Mouse (Mus musculus): ENCODE results near the gene Gm6525. TPM values are rescaled to one million over a fixed set of nuclear protein-coding genes. Genes with fewer than 3 reads are reported as not detected.

Gm6525 gene
- polyA plus RNA-seq, 1 experiment, result not detected

DNA sequence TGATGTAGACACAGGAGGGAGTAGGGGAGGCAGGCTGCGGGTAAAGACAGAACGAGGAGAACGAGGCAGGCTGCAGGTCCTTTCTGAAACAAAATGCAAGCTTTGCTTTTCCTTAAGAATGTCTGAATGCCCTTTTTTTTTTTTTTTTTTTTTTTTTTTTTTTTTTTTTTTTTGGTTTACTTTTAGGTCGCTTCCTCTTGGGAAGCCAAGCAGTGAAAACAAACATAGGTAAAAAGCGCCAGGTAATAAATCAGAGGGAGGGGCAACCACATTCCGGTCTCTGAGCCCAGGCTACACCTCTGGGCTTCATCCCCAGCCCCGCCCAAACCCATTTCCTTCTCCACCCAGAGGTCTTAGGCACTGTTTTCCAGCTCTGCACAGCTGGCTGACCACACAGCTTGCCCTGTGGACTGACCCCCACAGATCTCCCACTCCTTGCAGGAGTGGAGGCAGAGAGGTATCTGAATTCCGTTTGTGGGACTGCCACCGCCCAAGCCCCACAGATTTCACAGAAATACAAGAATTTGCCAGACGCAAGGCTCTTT lies 15.8 kb downstream of the Gm6525 start:
- Histone ChIP-seq H3K4me1 (ENCODE audit: control insufficient read depth, insufficient read depth, low read length) (peaks cover 4% of the 10 kb centered on the region; the same call in 1 of the 2 replicates), H3K4me3 (replicated peaks; ENCODE audit: extremely low read depth, low read depth, low read length) (no peak overlapping the region)
- WGBS, result 30% methylated on average over 10 of the region's 10 CpGs
- TF ChIP-seq CTCF (IDR thresholded peaks at IDR 0.05; ENCODE audit: insufficient read depth, low read length) (no peak), POLR2A (IDR thresholded peaks at IDR 0.05; ENCODE audit: borderline replicate concordance, extremely low read depth, low read depth, low read length) (no peak)
- DNase-seq, result no peak

DNA sequence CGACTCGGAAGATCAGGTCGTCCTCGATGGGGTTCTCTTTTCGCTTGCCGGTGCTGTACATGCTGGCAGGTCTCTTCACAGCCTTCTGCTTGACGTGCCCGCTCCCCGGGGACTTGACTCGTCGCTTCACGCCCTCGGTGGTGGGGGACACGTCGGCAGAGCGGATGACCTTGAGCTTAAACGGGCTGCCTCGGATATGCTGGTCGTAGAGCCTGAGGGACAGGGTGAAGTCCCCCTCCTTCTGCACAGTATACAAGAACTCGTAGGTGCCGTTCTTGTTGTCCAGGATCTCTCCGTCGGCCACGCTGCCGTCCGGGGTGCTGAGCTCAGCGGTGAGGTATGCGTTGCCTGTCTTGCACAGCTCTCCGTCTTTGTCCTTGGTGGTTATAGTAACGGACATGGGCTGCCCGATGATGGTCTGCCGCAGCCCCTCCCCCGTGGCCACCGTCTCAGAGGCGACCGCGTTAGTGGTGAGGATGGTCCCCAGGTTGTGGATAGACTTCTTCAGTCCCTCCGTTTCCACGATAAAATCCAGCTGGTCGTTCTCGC lies 16.7 kb downstream of the Gm6525 start:
- DNase-seq, result peak; percentile 37
- no peak for TF ChIP-seq POLR2A (IDR thresholded peaks at IDR 0.05; ENCODE audit: borderline replicate concordance, extremely low read depth, low read depth, low read length)
- TF ChIP-seq CTCF (IDR thresholded peaks at IDR 0.05; ENCODE audit: insufficient read depth, low read length), result no peak

DNA sequence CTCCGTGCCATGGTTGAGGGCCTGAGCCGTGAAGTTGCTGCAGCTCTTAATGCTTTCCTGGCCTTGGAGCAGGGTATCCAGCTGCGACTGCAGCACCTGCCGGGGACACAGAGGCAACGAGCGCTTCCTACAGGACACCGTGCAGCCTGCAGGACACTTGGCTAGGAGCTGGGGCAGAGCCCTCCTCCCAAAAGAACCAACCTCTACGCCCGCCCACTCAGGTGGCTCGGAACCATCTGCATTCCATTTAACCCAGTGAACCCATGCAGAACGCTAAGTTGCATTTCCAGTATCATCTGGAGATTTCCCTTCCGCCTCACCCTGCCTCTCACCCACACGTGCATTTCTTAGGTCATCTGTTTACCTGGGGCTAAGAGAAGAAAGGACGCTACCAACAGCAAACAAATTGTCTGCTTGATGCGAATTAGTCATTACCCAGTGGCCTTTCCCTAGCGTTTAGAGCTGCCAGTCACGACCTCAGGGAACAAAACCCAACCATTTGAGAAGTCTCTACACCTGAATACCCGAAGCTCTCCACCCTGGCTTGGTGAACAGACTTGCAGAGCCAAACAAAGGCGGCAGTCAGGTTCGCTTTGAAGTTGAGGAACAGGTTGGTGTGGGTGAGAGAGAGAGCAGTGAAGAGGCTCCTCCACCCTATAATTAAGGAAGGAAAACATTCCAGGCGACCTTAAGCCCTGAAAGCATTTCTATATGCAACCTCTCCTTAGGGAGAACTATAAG lies 17.4 kb downstream of the Gm6525 start:
- peaks cover 4% of the 10 kb centered on the region; the same call in 1 of the 2 replicates for H3K4me1 ChIP-seq (ENCODE audit: control insufficient read depth, insufficient read depth, low read length)
- 60% methylated on average over 21 of the region's 21 CpGs for WGBS
- peak; percentile 33 for DNase-seq
- TF ChIP-seq POLR2A (IDR thresholded peaks at IDR 0.05; ENCODE audit: borderline replicate concordance, extremely low read depth, low read depth, low read length), result no peak
- TF ChIP-seq CTCF (IDR thresholded peaks at IDR 0.05; ENCODE audit: insufficient read depth, low read length), result peak; percentile 8; the same call in 1 of the 2 replicates
- peak overlapping the region; percentile 42 for H3K4me3 ChIP-seq (replicated peaks; ENCODE audit: extremely low read depth, low read depth, low read length)

More for the DNA sequence above, 16.7 kb downstream of the Gm6525 start:
- Histone ChIP-seq H3K4me1 (ENCODE audit: control insufficient read depth, insufficient read depth, low read length) (peaks cover 4% of the 10 kb centered on the region; the same call in 1 of the 2 replicates), H3K4me3 (replicated peaks; ENCODE audit: extremely low read depth, low read depth, low read length) (peak overlapping the region; percentile 57)
- 16% methylated on average over 41 of the region's 41 CpGs for WGBS

DNA sequence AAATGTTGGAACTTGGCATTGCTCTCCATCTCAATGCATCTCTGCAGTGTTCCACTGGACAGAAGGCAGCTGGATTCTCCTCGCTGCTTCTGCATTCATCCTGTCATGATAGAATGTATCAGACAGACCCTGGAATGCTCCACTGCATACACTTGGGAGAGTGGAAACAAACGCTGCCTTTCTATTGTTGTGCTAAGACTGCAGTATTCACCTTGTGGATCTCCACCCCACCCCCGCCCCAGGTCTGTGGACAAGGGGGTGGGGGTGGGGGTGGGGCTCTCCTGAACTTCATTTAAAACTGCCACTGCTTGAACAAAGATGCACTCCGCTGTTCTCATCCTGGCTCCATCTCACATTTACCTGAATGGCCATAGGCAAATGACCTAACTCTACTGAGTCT lies 20.0 kb downstream of the Gm6525 start:
- Histone ChIP-seq H3K4me3 (replicated peaks; ENCODE audit: extremely low read depth, low read depth, low read length) (no peak overlapping the region), H3K4me1 (ENCODE audit: control insufficient read depth, insufficient read depth, low read length) (peaks cover 4% of the 10 kb centered on the region; the same call in 1 of the 2 replicates)
- TF ChIP-seq CTCF (IDR thresholded peaks at IDR 0.05; ENCODE audit: insufficient read depth, low read length), result no peak
- TF ChIP-seq POLR2A (IDR thresholded peaks at IDR 0.05; ENCODE audit: borderline replicate concordance, extremely low read depth, low read depth, low read length), result no peak
- no peak for DNase-seq
- WGBS, result 73% methylated on average over 4 of the region's 4 CpGs

DNA sequence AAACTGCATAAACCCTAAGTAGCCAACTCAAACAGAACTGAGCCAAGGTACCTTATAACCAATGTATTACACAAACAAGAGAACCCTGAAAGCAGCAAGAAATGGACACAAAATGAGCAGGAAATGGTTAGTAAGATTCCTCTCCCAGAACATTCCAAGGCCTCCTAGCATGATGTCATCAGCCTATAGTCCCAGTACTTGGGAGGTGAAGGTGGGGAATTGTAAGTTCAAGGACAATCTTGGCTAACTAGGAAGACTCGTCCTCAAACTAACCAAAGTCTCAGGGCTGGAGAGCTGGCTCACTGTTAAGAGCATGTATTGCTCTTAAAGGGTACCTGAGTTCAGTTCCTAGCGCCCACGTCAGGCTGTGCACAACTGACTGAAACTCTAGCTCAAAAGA lies 24.3 kb downstream of the Gm6525 start:
- TF ChIP-seq CTCF (IDR thresholded peaks at IDR 0.05; ENCODE audit: insufficient read depth, low read length), result no peak
- no peak for TF ChIP-seq POLR2A (IDR thresholded peaks at IDR 0.05; ENCODE audit: borderline replicate concordance, extremely low read depth, low read depth, low read length)
- DNase-seq, result no peak
- no peak overlapping the region for H3K4me3 ChIP-seq (replicated peaks; ENCODE audit: extremely low read depth, low read depth, low read length)
- H3K4me1 ChIP-seq (ENCODE audit: control insufficient read depth, insufficient read depth, low read length), result no peaks in the 10 kb centered on the region
- WGBS, result 89% methylated on average over 3 of the region's 3 CpGs

DNA sequence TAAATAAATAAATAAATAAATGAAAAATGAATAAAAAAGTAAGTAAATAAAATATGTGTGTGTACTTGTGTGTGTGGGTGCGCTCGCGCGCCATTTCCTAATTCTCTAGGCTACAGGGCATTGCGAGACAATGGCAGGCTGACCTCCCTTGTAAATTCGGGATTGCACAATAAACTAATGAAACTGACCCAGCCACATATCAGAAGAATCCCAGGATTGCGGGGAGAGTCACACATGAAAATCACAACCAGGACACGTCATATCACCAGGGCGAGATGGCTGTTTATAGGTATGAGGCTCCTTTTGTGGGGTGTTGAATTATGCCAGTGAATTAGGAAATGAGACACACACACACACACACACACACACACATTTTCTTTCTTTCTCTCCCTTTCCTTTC lies 25.6 kb downstream of the Gm6525 start:
- H3K4me1 ChIP-seq (ENCODE audit: control insufficient read depth, insufficient read depth, low read length), result no peaks in the 10 kb centered on the region
- TF ChIP-seq POLR2A (IDR thresholded peaks at IDR 0.05; ENCODE audit: borderline replicate concordance, extremely low read depth, low read depth, low read length) (no peak), CTCF (IDR thresholded peaks at IDR 0.05; ENCODE audit: insufficient read depth, low read length) (no peak)
- DNase-seq, result no peak
- 92% methylated on average over 9 of the region's 9 CpGs for WGBS
- no peak overlapping the region for H3K4me3 ChIP-seq (replicated peaks; ENCODE audit: extremely low read depth, low read depth, low read length)

DNA sequence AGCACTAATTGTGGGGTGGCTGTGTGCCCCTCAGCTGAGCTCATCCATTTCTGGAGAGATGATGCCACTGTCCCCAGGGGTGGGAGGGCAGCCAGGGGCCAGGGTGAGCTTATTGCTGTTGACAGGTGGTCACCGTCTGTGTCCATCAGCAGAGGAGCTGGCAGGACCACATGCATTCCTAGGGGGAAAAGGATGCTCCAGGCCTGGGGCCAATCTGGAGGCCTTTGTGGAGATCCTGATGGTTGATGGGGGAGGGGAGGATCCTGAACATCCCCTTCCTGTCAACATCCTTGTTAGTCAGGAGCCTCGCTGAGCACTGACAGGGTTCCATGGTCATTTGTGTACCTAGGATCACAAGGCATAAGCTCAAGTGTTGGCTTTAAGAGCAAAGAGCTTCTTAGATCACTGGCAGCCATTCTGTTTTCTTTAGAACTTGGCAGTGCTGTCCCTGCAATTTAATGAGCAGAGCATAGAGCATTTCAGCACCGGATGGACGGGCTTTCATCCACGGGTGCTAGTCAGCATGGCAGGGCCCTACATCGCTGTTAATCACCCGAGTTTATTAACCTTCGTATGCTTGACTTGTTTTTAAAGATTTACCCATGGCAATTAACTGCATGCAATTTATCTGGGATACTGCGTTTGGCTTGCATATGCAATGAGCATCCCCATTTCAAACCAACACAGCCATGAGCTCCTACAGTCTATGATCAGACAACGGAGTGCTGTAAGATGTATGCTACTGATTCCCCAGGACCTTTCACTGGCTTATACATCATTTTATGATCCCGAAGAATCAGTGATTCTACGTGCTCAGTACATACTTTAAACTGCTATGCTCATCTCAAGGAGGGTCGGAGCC lies 26.9 kb downstream of the Gm6525 start:
- no peak overlapping the region for H3K4me3 ChIP-seq (replicated peaks; ENCODE audit: extremely low read depth, low read depth, low read length)
- no peak for DNase-seq
- H3K4me1 ChIP-seq (ENCODE audit: control insufficient read depth, insufficient read depth, low read length), result no peaks in the 10 kb centered on the region
- TF ChIP-seq POLR2A (IDR thresholded peaks at IDR 0.05; ENCODE audit: borderline replicate concordance, extremely low read depth, low read depth, low read length) (no peak), CTCF (IDR thresholded peaks at IDR 0.05; ENCODE audit: insufficient read depth, low read length) (no peak)
- 68% methylated on average over 13 of the region's 13 CpGs for WGBS

DNA sequence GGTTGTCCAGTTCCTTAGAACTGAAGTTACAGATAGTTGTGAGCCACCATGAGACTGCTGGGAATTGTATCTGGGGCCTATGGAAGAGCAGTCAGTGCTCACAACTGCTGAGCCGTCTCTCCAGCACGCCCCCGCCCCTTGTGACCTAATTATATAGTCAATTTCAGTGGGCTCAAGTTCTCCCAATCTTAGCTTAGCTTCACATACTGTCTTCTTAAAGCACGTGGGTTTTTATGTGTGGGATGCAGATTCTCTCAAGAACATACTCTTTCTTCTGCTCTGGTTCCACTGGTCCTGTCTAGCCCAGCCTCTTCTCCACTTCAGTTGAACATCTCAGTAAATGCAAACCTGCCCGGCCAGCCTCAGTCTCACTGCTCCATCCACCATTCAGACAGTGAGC lies 30.7 kb downstream of the Gm6525 start:
- Histone ChIP-seq H3K4me1 (ENCODE audit: control insufficient read depth, insufficient read depth, low read length) (no peaks in the 10 kb centered on the region), H3K4me3 (replicated peaks; ENCODE audit: extremely low read depth, low read depth, low read length) (no peak overlapping the region)
- 87% methylated on average over 5 of the region's 5 CpGs for whole genome bisulfite sequencing
- no peak for DNase-seq
- TF ChIP-seq POLR2A (IDR thresholded peaks at IDR 0.05; ENCODE audit: borderline replicate concordance, extremely low read depth, low read depth, low read length) (no peak), CTCF (IDR thresholded peaks at IDR 0.05; ENCODE audit: insufficient read depth, low read length) (no peak)

DNA sequence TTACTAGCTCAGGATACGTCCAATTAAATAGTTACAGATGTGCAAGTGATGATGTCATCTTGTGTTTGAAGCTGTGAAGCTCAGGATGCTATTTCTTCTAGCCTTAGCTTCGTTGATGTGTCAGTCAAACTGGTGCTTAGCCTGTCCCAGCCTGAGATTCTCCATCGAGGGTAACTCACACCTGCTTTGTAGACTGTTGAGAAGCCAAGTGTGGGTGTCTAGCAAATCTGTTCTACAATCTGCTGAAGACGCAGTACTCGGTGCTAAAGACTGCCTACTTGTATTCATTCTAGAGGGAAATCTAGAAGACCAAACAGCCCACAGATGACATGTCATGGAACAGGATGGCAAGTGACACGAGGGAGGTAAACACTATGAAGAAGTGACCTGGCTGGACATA lies 31.7 kb downstream of the Gm6525 start:
- Histone ChIP-seq H3K4me3 (replicated peaks; ENCODE audit: extremely low read depth, low read depth, low read length) (no peak overlapping the region), H3K4me1 (ENCODE audit: control insufficient read depth, insufficient read depth, low read length) (no peaks in the 10 kb centered on the region)
- no peak for DNase-seq
- TF ChIP-seq POLR2A (IDR thresholded peaks at IDR 0.05; ENCODE audit: borderline replicate concordance, extremely low read depth, low read depth, low read length), result no peak
- TF ChIP-seq CTCF (IDR thresholded peaks at IDR 0.05; ENCODE audit: insufficient read depth, low read length), result no peak
- WGBS, result 81% methylated on average over 6 of the region's 6 CpGs

Data from lung, adult 2 months (tissue).